17 mouse cellular contexts compared by ENCODE assay signal in the genomic region with DNA sequence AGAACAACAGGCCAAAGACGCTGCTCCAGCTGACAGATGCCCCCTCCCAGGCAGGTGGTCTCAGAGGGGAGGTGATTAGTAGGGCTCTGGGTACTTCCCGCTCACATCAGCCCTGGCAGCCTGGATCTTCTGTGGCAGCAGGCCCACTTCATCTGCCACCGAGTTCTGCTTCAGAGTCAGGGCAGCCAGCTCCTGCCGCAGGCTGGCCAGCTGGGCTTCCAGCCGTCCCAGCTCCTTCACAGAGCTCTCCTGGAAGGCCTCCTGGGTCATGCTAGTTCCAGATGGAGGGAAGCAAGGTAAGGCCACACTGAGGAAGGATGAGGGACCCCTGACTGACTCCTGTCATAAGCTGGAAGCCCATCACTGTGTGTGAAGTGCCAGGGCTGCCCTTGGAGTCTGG. TPM values are rescaled to one million over a fixed set of nuclear protein-coding genes. Genes with fewer than 3 reads are reported as not detected.
A peak's percentile ranks its signal among the peaks of the same experiment; 100 is the strongest.
DNase-seq lines count a peak whose midpoint lies in the region; ATAC-seq and TF ChIP-seq lines count a peak whose summit lies in the region.
"Had no signal": no experiment of that assay in that cellular context is flagged by ENCODE, and none has a peak within 500 bp of the region (broad histone marks: within the 10 kb centered on the region; RNA-seq: fewer than 3 reads in every experiment).

No protein-coding gene starts in this region.

- DNase-seq in embryonic facial prominence, embryonic 10.5 days (ENCODE audit: low spot score), result no peak
- no peak for DNase-seq in left cerebral cortex, adult 2 months (ENCODE audit: extremely low spot score in 1 of 2, low spot score in 2 of 2)
- no peak for DNase-seq in left cerebral cortex, postnatal 36 days (ENCODE audit: low spot score in 2 of 2)
- no peak for DNase-seq in CH12.LX (ENCODE audit: extremely low read depth)
- DNase-seq: heart, postnatal 14 days; liver, embryonic 13.5 days; right cerebral cortex, postnatal 4 days had no signal

- no peak overlapping the region for H3K4me3 ChIP-seq in embryonic facial prominence, embryonic 13.5 days
- H3K4me3 ChIP-seq in embryonic facial prominence, embryonic 10.5 days, result no peak overlapping the region
- H3K4me3 ChIP-seq in left cerebral cortex, adult 2 months, result no peak overlapping the region
- no peak overlapping the region for H3K4me3 ChIP-seq in CH12.LX (replicated peaks in 1 of 3; ENCODE audit: low read depth in 2 of 3, low read length in 2 of 3, poor library complexity in 1 of 3)
- H3K4me3 ChIP-seq in cortical plate, adult 2 months (ENCODE audit: insufficient read depth, low read length), result no peak overlapping the region
- H3K4me3 ChIP-seq: embryonic facial prominence, embryonic 15.5 days; forebrain, embryonic 12.5 days; intestine, embryonic 15.5 days; kidney, embryonic 15.5 days; liver, embryonic 13.5 days; megakaryocyte, embryonic 14.5 days; myocyte had no signal

- no peak for TF ChIP-seq RAD21 in CH12.LX (IDR thresholded peaks at IDR 0.05; ENCODE audit: low read depth, low read length)

- no peak for ATAC-seq in embryonic facial prominence, embryonic 13.5 days (ENCODE audit: insufficient number of reproducible peaks, insufficient read depth, low FRiP score, low TSS enrichment, low read depth)
- ATAC-seq in granulocyte monocyte progenitor cell, adult 5-6 weeks (replicated peaks; ENCODE audit: poor library complexity, severe bottlenecking), result no peak
- ATAC-seq: lung, postnatal 0 days had no signal

- dilution Hi-C loops in CH12.LX (cut with MboI; ENCODE audit: extremely low pct_ligation_motif_present, extremely low pct_unique_long_range_greater_than_20kb, low sequenced_read_pairs), result no loop called here

- in situ Hi-C loops in CH12.LX (cut with MboI; ENCODE audit: low pct_ligation_motif_present, low pct_unique_long_range_greater_than_20kb, low sequenced_read_pairs), result no loop called here

- H3K36me3 ChIP-seq in embryonic facial prominence, embryonic 13.5 days, result peaks cover 91% of the 10 kb centered on the region
- H3K36me3 ChIP-seq in embryonic facial prominence, embryonic 10.5 days (replicated peaks), result peaks cover 94% of the 10 kb centered on the region
- peaks cover 47 to 91% of the 10 kb centered on the region in 2 experiments for H3K36me3 ChIP-seq in CH12.LX (replicated peaks in 1 of 2; ENCODE audit: control insufficient read depth in 1 of 2, insufficient read depth in 1 of 2, low read length in 1 of 2)

- H3K4me1 ChIP-seq in embryonic facial prominence, embryonic 13.5 days, result peaks cover 3% of the 10 kb centered on the region; the same call in 1 of the 2 replicates
- no peaks in the 10 kb centered on the region for H3K4me1 ChIP-seq in embryonic facial prominence, embryonic 10.5 days
- H3K4me1 ChIP-seq in CH12.LX (ENCODE audit: control insufficient read depth in 1 of 2, insufficient read depth in 2 of 2), result peaks cover 3 to 54% of the 10 kb centered on the region in 2 experiments; a peak in 3 of 4 replicates
- H3K4me1 ChIP-seq in cortical plate, adult 2 months (ENCODE audit: control insufficient read depth, insufficient read depth, low read length), result no peaks in the 10 kb centered on the region
- H3K4me1 ChIP-seq: forebrain, embryonic 12.5 days; intestine, embryonic 15.5 days; kidney, embryonic 15.5 days had no signal

- intact Hi-C loops in left cerebral cortex, adult 2 months (cut with DNase I), result no loop called here
- intact Hi-C loops in left cerebral cortex, postnatal 36 days (cut with DNase I), result no loop called here

- no peaks in the 10 kb centered on the region for H3K79me2 ChIP-seq in CH12.LX (replicated peaks; ENCODE audit: control insufficient read depth, extremely low read depth, insufficient read depth, poor library complexity, severe bottlenecking)

- TF ChIP-seq CTCF in left cerebral cortex, adult 2 months (IDR thresholded peaks at IDR 0.05), result no peak
- TF ChIP-seq CTCF in CH12.LX (conservative IDR thresholded peaks at IDR 0.05 in 1 of 2, IDR thresholded peaks at IDR 0.05 in 1 of 2; ENCODE audit: low read depth in 2 of 2, low read length in 2 of 2), result no peak
- TF ChIP-seq CTCF in cortical plate, adult 2 months (IDR thresholded peaks at IDR 0.05; ENCODE audit: extremely low read depth, insufficient read depth, low read length), result no peak

- TF ChIP-seq EP300 in CH12.LX (IDR thresholded peaks at IDR 0.05; ENCODE audit: low read length), result no peak

- no peak for TF ChIP-seq POLR2A in CH12.LX (IDR thresholded peaks at IDR 0.05; ENCODE audit: low read depth, low read length)
- no peak for TF ChIP-seq POLR2A in cortical plate, adult 2 months (IDR thresholded peaks at IDR 0.05; ENCODE audit: extremely low read depth, insufficient read depth, low read length)

- no peaks in the 10 kb centered on the region for H3K27me3 ChIP-seq in embryonic facial prominence, embryonic 13.5 days
- no peaks in the 10 kb centered on the region for H3K27me3 ChIP-seq in embryonic facial prominence, embryonic 10.5 days (replicated peaks; ENCODE audit: low read depth, poor library complexity, severe bottlenecking)
- H3K27me3 ChIP-seq in CH12.LX (replicated peaks), result no peaks in the 10 kb centered on the region
- H3K27me3 ChIP-seq: embryonic facial prominence, embryonic 15.5 days; forebrain, embryonic 12.5 days; intestine, embryonic 15.5 days; kidney, embryonic 15.5 days; liver, embryonic 13.5 days had no signal

- no peaks in the 10 kb centered on the region for H3K9me3 ChIP-seq in embryonic facial prominence, embryonic 13.5 days
- no peaks in the 10 kb centered on the region for H3K9me3 ChIP-seq in embryonic facial prominence, embryonic 10.5 days
- H3K9me3 ChIP-seq in CH12.LX (replicated peaks; ENCODE audit: low read length), result no peaks in the 10 kb centered on the region
- H3K9me3 ChIP-seq: embryonic facial prominence, embryonic 15.5 days; forebrain, embryonic 12.5 days; intestine, embryonic 15.5 days; kidney, embryonic 15.5 days; liver, embryonic 13.5 days; megakaryocyte, embryonic 14.5 days had no signal

- 0 out of 2 replicates have a peak overlapping the region, but pooled peaks have one; percentile 16 for H3K9ac ChIP-seq in embryonic facial prominence, embryonic 13.5 days
- no peak overlapping the region for H3K9ac ChIP-seq in CH12.LX (ENCODE audit: insufficient read depth, low read depth)
- H3K9ac ChIP-seq: embryonic facial prominence, embryonic 15.5 days; forebrain, embryonic 12.5 days; intestine, embryonic 15.5 days; kidney, embryonic 15.5 days; liver, embryonic 13.5 days had no signal

- no peak overlapping the region for H3K4me2 ChIP-seq in embryonic facial prominence, embryonic 13.5 days
- no peak overlapping the region for H3K4me2 ChIP-seq in CH12.LX (ENCODE audit: insufficient read depth, low read depth, poor library complexity, severe bottlenecking)
- H3K4me2 ChIP-seq: embryonic facial prominence, embryonic 15.5 days; forebrain, embryonic 12.5 days; intestine, embryonic 15.5 days; kidney, embryonic 15.5 days; liver, embryonic 13.5 days had no signal

- WGBS in embryonic facial prominence, embryonic 13.5 days, result 65% methylated on average over 5 of the region's 5 CpGs
- 75% methylated on average over 5 of the region's 5 CpGs for WGBS in embryonic facial prominence, embryonic 10.5 days

- no peak overlapping the region for H3K27ac ChIP-seq in embryonic facial prominence, embryonic 13.5 days
- no peak overlapping the region for H3K27ac ChIP-seq in embryonic facial prominence, embryonic 10.5 days (replicated peaks)
- peak overlapping the region; percentile 50 for H3K27ac ChIP-seq in left cerebral cortex, adult 2 months
- H3K27ac ChIP-seq in CH12.LX (ENCODE audit: insufficient read depth, low read depth), result 0 out of 2 replicates have a peak overlapping the region, but pooled peaks have one; percentile 2
- peak overlapping the region; percentile 59; the same call in 1 of the 2 replicates for H3K27ac ChIP-seq in cortical plate, adult 2 months (ENCODE audit: insufficient read depth, low read length)
- H3K27ac ChIP-seq: embryonic facial prominence, embryonic 15.5 days; forebrain, embryonic 12.5 days; intestine, embryonic 15.5 days; kidney, embryonic 15.5 days; liver, embryonic 13.5 days had no signal

RNA-seq across cellular contexts. Expression of gene Sun2, which starts 14.0 kb away (rescaled TPM):
- polyA plus RNA-seq in embryonic facial prominence, embryonic 13.5 days (2015; fragmentation: Nextera tagmentation; extraction: Ambion mirVana), result 7.3 and 8.0 TPM in 2 replicates
- polyA plus RNA-seq in embryonic facial prominence, embryonic 10.5 days (2016; fragmentation: Nextera tagmentation; extraction: Ambion mirVana), result 2.4 and 3.4 TPM in 2 replicates
- total RNA-seq in left cerebral cortex, adult 2 months (2021), result 10 to 100 TPM; 43.9 to 46.5 TPM
- total RNA-seq in left cerebral cortex, postnatal 36 days (2021), result 10 to 100 TPM; 43.2 to 47.5 TPM
- total RNA-seq in CH12.LX (2012; rRNA removed) (20.1 and 26.5 TPM in 2 replicates), CH12.LX (2014; rRNA removed) (18.6 and 20.8 TPM in 2 replicates)
- 19.7 and 22.3 TPM in 2 replicates for polyA plus RNA-seq in CH12.LX (2012; ENCODE audit: insufficient read length, low read depth)
- polyA plus RNA-seq in cortical plate, adult 2 months (2012; rRNA removed), result 29.7 and 32.0 TPM in 2 replicates
- total RNA-seq in granulocyte monocyte progenitor cell, adult 5-6 weeks (2014; fragmentation: Nextera tagmentation), result 120 and 133 TPM in 2 replicates
- 227 and 268 TPM in 2 replicates for total RNA-seq in granulocyte monocyte progenitor cell, adult 5-6 weeks (2017)

RNA-seq across cellular contexts. Expression of gene Gtpbp1, which starts 37.7 kb away (rescaled TPM):
- polyA plus RNA-seq in embryonic facial prominence, embryonic 13.5 days (2015; fragmentation: Nextera tagmentation; extraction: Ambion mirVana), result 39.8 and 42.2 TPM in 2 replicates
- polyA plus RNA-seq in embryonic facial prominence, embryonic 10.5 days (2016; fragmentation: Nextera tagmentation; extraction: Ambion mirVana), result 47.7 and 51.6 TPM in 2 replicates
- total RNA-seq in left cerebral cortex, adult 2 months (2021), result 10 to 100 TPM; 54.2 to 58.0 TPM
- 10 to 100 TPM; 45.1 to 47.1 TPM for total RNA-seq in left cerebral cortex, postnatal 36 days (2021)
- 32.9 and 34.2 TPM in 2 replicates for total RNA-seq in CH12.LX (2012; rRNA removed)
- 25.3 and 25.5 TPM in 2 replicates for total RNA-seq in CH12.LX (2014; rRNA removed)
- polyA plus RNA-seq in CH12.LX (2012; ENCODE audit: insufficient read length, low read depth), result 45.2 and 45.3 TPM in 2 replicates
- 36.4 and 36.9 TPM in 2 replicates for polyA plus RNA-seq in cortical plate, adult 2 months (2012; rRNA removed)
- 45.8 and 52.4 TPM in 2 replicates for total RNA-seq in granulocyte monocyte progenitor cell, adult 5-6 weeks (2014; fragmentation: Nextera tagmentation)
- 47.0 and 59.9 TPM in 2 replicates for total RNA-seq in granulocyte monocyte progenitor cell, adult 5-6 weeks (2017)

RNA-seq across cellular contexts. Expression of gene Josd1, which starts 40.6 kb away (rescaled TPM):
- 26.1 and 28.3 TPM in 2 replicates for polyA plus RNA-seq in embryonic facial prominence, embryonic 13.5 days (2015; fragmentation: Nextera tagmentation; extraction: Ambion mirVana)
- 22.9 and 23.9 TPM in 2 replicates for polyA plus RNA-seq in embryonic facial prominence, embryonic 10.5 days (2016; fragmentation: Nextera tagmentation; extraction: Ambion mirVana)
- 10 to 100 TPM; 64.3 to 68.0 TPM for total RNA-seq in left cerebral cortex, adult 2 months (2021)
- total RNA-seq in left cerebral cortex, postnatal 36 days (2021), result 10 to 100 TPM; 64.0 to 69.3 TPM
- total RNA-seq in CH12.LX (2012; rRNA removed), result 34.9 and 41.0 TPM in 2 replicates
- total RNA-seq in CH12.LX (2014; rRNA removed), result 48.3 and 50.6 TPM in 2 replicates
- polyA plus RNA-seq in CH12.LX (2012; ENCODE audit: insufficient read length, low read depth), result 28.2 and 30.1 TPM in 2 replicates
- 64.0 and 64.3 TPM in 2 replicates for polyA plus RNA-seq in cortical plate, adult 2 months (2012; rRNA removed)
- 22.7 and 24.9 TPM in 2 replicates for total RNA-seq in granulocyte monocyte progenitor cell, adult 5-6 weeks (2014; fragmentation: Nextera tagmentation)
- total RNA-seq in granulocyte monocyte progenitor cell, adult 5-6 weeks (2017), result 19.2 and 23.6 TPM in 2 replicates

RNA-seq across cellular contexts. Expression of gene Dnal4, which starts 49.3 kb away (rescaled TPM):
- 69.2 and 74.4 TPM in 2 replicates for polyA plus RNA-seq in embryonic facial prominence, embryonic 13.5 days (2015; fragmentation: Nextera tagmentation; extraction: Ambion mirVana)
- polyA plus RNA-seq in embryonic facial prominence, embryonic 10.5 days (2016; fragmentation: Nextera tagmentation; extraction: Ambion mirVana), result 66.3 and 68.6 TPM in 2 replicates
- 10 to 100 TPM; 53.2 to 54.1 TPM for total RNA-seq in left cerebral cortex, adult 2 months (2021)
- total RNA-seq in left cerebral cortex, postnatal 36 days (2021), result 10 to 100 TPM; 50.7 to 51.3 TPM
- total RNA-seq in CH12.LX (2012; rRNA removed) (16.5 and 20.9 TPM in 2 replicates), CH12.LX (2014; rRNA removed) (11.3 and 11.7 TPM in 2 replicates)
- 17.8 and 18.5 TPM in 2 replicates for polyA plus RNA-seq in CH12.LX (2012; ENCODE audit: insufficient read length, low read depth)
- 71.5 and 72.4 TPM in 2 replicates for polyA plus RNA-seq in cortical plate, adult 2 months (2012; rRNA removed)
- total RNA-seq in granulocyte monocyte progenitor cell, adult 5-6 weeks (2014; fragmentation: Nextera tagmentation), result 9.5 and 27.7 TPM in 2 replicates
- 11.6 and 13.5 TPM in 2 replicates for total RNA-seq in granulocyte monocyte progenitor cell, adult 5-6 weeks (2017)

RNA-seq across cellular contexts. Expression of gene Tomm22, which starts 57.6 kb away (rescaled TPM):
- 238 TPM in 2 replicates for polyA plus RNA-seq in embryonic facial prominence, embryonic 13.5 days (2015; fragmentation: Nextera tagmentation; extraction: Ambion mirVana)
- polyA plus RNA-seq in embryonic facial prominence, embryonic 10.5 days (2016; fragmentation: Nextera tagmentation; extraction: Ambion mirVana), result 250 and 258 TPM in 2 replicates
- total RNA-seq in left cerebral cortex, adult 2 months (2021), result 10 to 100 TPM; 81.8 to 96.6 TPM
- total RNA-seq in left cerebral cortex, postnatal 36 days (2021), result 10 to 100 TPM; 90.7 to 100.0 TPM
- total RNA-seq in CH12.LX (2012; rRNA removed), result 109 and 142 TPM in 2 replicates
- 495 and 496 TPM in 2 replicates for total RNA-seq in CH12.LX (2014; rRNA removed)
- 212 and 234 TPM in 2 replicates for polyA plus RNA-seq in CH12.LX (2012; ENCODE audit: insufficient read length, low read depth)
- polyA plus RNA-seq in cortical plate, adult 2 months (2012; rRNA removed), result 88.3 and 94.3 TPM in 2 replicates
- 146 and 147 TPM in 2 replicates for total RNA-seq in granulocyte monocyte progenitor cell, adult 5-6 weeks (2014; fragmentation: Nextera tagmentation)
- 88.0 and 117 TPM in 2 replicates for total RNA-seq in granulocyte monocyte progenitor cell, adult 5-6 weeks (2017)

Comparison
In these comparisons a context has a peak if more than half of its experiments do, and no peak if none do; other contexts are left out.
1. H3K27ac ChIP-seq: peak in left cerebral cortex, adult 2 months (single experiment), CH12.LX (single experiment) and cortical plate, adult 2 months (single experiment); none in embryonic facial prominence, embryonic 13.5 days (single experiment) and embryonic facial prominence, embryonic 10.5 days (single experiment).